Mouse (Mus musculus): ENCODE measurements around the gene Kif4.

DNA sequence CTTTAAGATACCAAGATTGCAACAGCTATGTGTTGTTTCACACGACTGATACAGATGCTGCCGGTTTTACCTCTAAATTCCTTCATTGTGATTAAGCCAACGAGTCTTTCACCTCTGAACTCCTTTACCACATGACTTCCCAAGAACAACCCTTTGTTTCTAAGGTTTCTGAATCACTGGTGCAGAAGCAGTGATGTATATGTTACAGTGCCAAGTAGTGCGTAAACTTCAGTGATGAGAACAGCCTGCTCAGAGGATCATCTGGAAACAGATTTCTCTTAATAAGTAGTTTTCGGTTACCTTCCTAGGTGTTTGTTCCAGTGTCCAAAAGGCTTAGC is 62.5 kb downstream of the Kif4 start:
- no peak for TF ChIP-seq POLR2A (IDR thresholded peaks at IDR 0.05; ENCODE audit: extremely low read depth, insufficient read depth, low read length)
- TF ChIP-seq CTCF (IDR thresholded peaks at IDR 0.05; ENCODE audit: low read depth, low read length): no peak
